In genomic region chr5:93051041-93051440, GRCm38 (mm10) we compare ENCODE assay signal across 19 mouse cellular contexts. TPM values are rescaled to one million over a fixed set of nuclear protein-coding genes. Genes with fewer than 3 reads are reported as not detected.
DNase-seq lines count a peak whose midpoint lies in the region; ATAC-seq and TF ChIP-seq lines count a peak whose summit lies in the region.
"Had no signal": no experiment of that assay in that cellular context is flagged by ENCODE, and none has a peak within 500 bp of the region (broad histone marks: within the 10 kb centered on the region; RNA-seq: fewer than 3 reads in every experiment).

No protein-coding gene starts in this region.

- H3K27me3 ChIP-seq in liver, postnatal 0 days (ENCODE audit: insufficient read depth, low read length): peaks cover 4% of the 10 kb centered on the region; the same call in 1 of the 2 replicates
- peaks cover 34% of the 10 kb centered on the region for H3K27me3 ChIP-seq in liver, embryonic 12.5 days (replicated peaks)
- H3K27me3 ChIP-seq in splenic B cell, adult 2 months (ENCODE audit: control insufficient read depth, insufficient read depth, low read length, poor library complexity, severe bottlenecking): no peaks in the 10 kb centered on the region

- no peak overlapping the region for H3K9ac ChIP-seq in liver, postnatal 0 days (replicated peaks)
- no peak overlapping the region for H3K9ac ChIP-seq in liver, embryonic 12.5 days
- H3K9ac ChIP-seq: forebrain, postnatal 0 days; heart, embryonic 12.5 days; liver, embryonic 13.5 days; midbrain, embryonic 12.5 days had no signal

- H3K9me3 ChIP-seq in liver, postnatal 0 days (ENCODE audit: low read length): no peaks in the 10 kb centered on the region
- no peaks in the 10 kb centered on the region for H3K9me3 ChIP-seq in liver, embryonic 12.5 days (replicated peaks)
- H3K9me3 ChIP-seq: heart, embryonic 12.5 days; liver, embryonic 13.5 days; midbrain, embryonic 12.5 days had no signal

- no peak overlapping the region for H3K4me3 ChIP-seq in liver, postnatal 0 days (ENCODE audit: low read depth, low read length)
- H3K4me3 ChIP-seq in liver, embryonic 12.5 days: no peak overlapping the region
- H3K4me3 ChIP-seq: heart, embryonic 12.5 days; liver, embryonic 13.5 days; midbrain, embryonic 12.5 days; myocyte had no signal

- H3K4me1 ChIP-seq in liver, postnatal 0 days (ENCODE audit: insufficient read depth): peaks cover 3% of the 10 kb centered on the region; the same call in 1 of the 2 replicates
- H3K4me1 ChIP-seq in liver, embryonic 12.5 days: no peaks in the 10 kb centered on the region
- H3K4me1 ChIP-seq: heart, embryonic 12.5 days; liver, embryonic 13.5 days had no signal

- H3K27ac ChIP-seq in liver, postnatal 0 days (ENCODE audit: low read depth): no peak overlapping the region
- no peak overlapping the region for H3K27ac ChIP-seq in liver, embryonic 12.5 days
- H3K27ac ChIP-seq: liver, embryonic 13.5 days; midbrain, embryonic 12.5 days had no signal

- no peak for ATAC-seq in liver, postnatal 0 days
- no peak for ATAC-seq in liver, embryonic 12.5 days
- ATAC-seq: forebrain, postnatal 0 days; inflammation-experienced regulatory T-cells, adult 6 months had no signal

- no peak overlapping the region for H3K4me2 ChIP-seq in liver, postnatal 0 days (ENCODE audit: low read depth, low read length)
- H3K4me2 ChIP-seq in liver, embryonic 12.5 days: no peak overlapping the region
- H3K4me2 ChIP-seq: heart, embryonic 12.5 days; liver, embryonic 13.5 days; midbrain, embryonic 12.5 days had no signal

- DNase-seq in heart, adult 11 months: peak; percentile 54
- no peak for DNase-seq in heart, adult 9 months (ENCODE audit: low spot score in 2 of 2)
- DNase-seq in liver, postnatal 0 days: no peak
- DNase-seq in ES-CJ7 (ENCODE audit: low read depth, low spot score): peak; percentile 22
- peak; percentile 11 for DNase-seq in splenic B cell, adult 2 months (ENCODE audit: low read depth, low spot score)
- DNase-seq in thymus, postnatal 10 days (ENCODE audit: low spot score in 2 of 2): no peak
- DNase-seq: forebrain, postnatal 0 days; gastrocnemius, postnatal 10 days; heart, postnatal 36 days; kidney, postnatal 14 days; layer of hippocampus, adult 9-11 months; liver, embryonic 13.5 days; lung, postnatal 4 days had no signal

- no peaks in the 10 kb centered on the region for H3K36me3 ChIP-seq in liver, postnatal 0 days (replicated peaks; ENCODE audit: insufficient read depth, low read length)
- no peaks in the 10 kb centered on the region for H3K36me3 ChIP-seq in liver, embryonic 12.5 days
- no peaks in the 10 kb centered on the region for H3K36me3 ChIP-seq in splenic B cell, adult 2 months (ENCODE audit: control insufficient read depth, insufficient read depth, low read length, poor library complexity, severe bottlenecking)
- H3K36me3 ChIP-seq: heart, embryonic 12.5 days; liver, embryonic 13.5 days; midbrain, embryonic 12.5 days had no signal

- peak; percentile 36 for TF ChIP-seq CTCF in liver, postnatal 0 days (IDR thresholded peaks at IDR 0.05; ENCODE audit: low read depth)

- 55% methylated on average over 5 of the region's 5 CpGs for WGBS in liver, postnatal 0 days (ENCODE audit: insufficient replicate concordance)
- WGBS in liver, embryonic 12.5 days (ENCODE audit: insufficient replicate concordance): 32% methylated on average over 5 of the region's 5 CpGs

- no peak for TF ChIP-seq EP300 in liver, postnatal 0 days (IDR thresholded peaks at IDR 0.05; ENCODE audit: low read depth)

RNA-seq across cellular contexts. Expression of gene Sowahb, which starts 6.2 kb away (rescaled TPM):
- polyA plus RNA-seq in liver, postnatal 0 days (2015; fragmentation: Nextera tagmentation; extraction: Ambion mirVana): 1.8 and 3.9 TPM in 2 replicates
- polyA plus RNA-seq in liver, embryonic 12.5 days (2016; fragmentation: Nextera tagmentation; extraction: Ambion mirVana): 0.36 and 0.50 TPM in 2 replicates
- polyA plus RNA-seq: inflammation-experienced regulatory T-cells, adult 6 months; myocyte; testis, adult 2 months had no signal

RNA-seq across cellular contexts. Expression of gene Sept11, which starts 42.2 kb away (rescaled TPM):
- 12.1 and 12.2 TPM in 2 replicates for polyA plus RNA-seq in liver, postnatal 0 days (2015; fragmentation: Nextera tagmentation; extraction: Ambion mirVana)
- polyA plus RNA-seq in liver, embryonic 12.5 days (2016; fragmentation: Nextera tagmentation; extraction: Ambion mirVana): 57.6 and 59.0 TPM in 2 replicates

Comparison
In these comparisons a context has a peak if more than half of its experiments do, and no peak if none do; other contexts are left out.
1. DNase-seq: peak in heart, adult 11 months (single experiment), ES-CJ7 (single experiment) and splenic B cell, adult 2 months (single experiment); none in heart, adult 9 months (0 of 2), liver, postnatal 0 days (single experiment) and thymus, postnatal 10 days (0 of 2).